Mouse (Mus musculus) stomach, embryonic 16.5 days (tissue): Measurements from ENCODE around the gene Cald1. TPM values are rescaled to one million over a fixed set of nuclear protein-coding genes. Genes with fewer than 3 reads are reported as not detected.
A peak's percentile ranks its signal among the peaks of the same experiment; 100 is the strongest.

Experiments
- ATAC-seq: fragments of 200-750 bp; cut with Nextera tagmentation; 2 replicates; pipeline ENCODE4 v1.8.0; 2017; ENCODE audit warnings: moderate number of reproducible peaks, moderate TSS enrichment; ENCODE audit not compliant: insufficient read depth, low FRiP score
- H3K27ac ChIP-seq: fragments of 300-500 bp; sonication (generic); 2 replicates; pipeline ENCODE4 v1.5.1; 2014; ENCODE audit warnings: low read length
- H3K27me3 ChIP-seq: fragments of 300-500 bp; sonication (generic); 2 replicates; pipeline ENCODE4 v1.6.1; 2014; ENCODE audit warnings: low read length, control low read depth, mixed read lengths; ENCODE audit not compliant: control insufficient read depth, insufficient read depth
- H3K36me3 ChIP-seq: fragments of 300-500 bp; sonication (generic); 2 replicates; pipeline ENCODE4 v1.6.1; 2014; ENCODE audit warnings: low read length; ENCODE audit not compliant: control insufficient read depth, insufficient read depth
- H3K4me1 ChIP-seq: fragments of 300-500 bp; sonication (generic); 2 replicates; pipeline ENCODE4 v1.6.1; 2014; ENCODE audit warnings: low read length, control low read depth, mixed read lengths; ENCODE audit not compliant: control insufficient read depth, insufficient read depth
- H3K4me2 ChIP-seq: fragments of 300-500 bp; sonication (generic); 2 replicates; pipeline ENCODE4 v1.6.1; 2014; ENCODE audit warnings: low read depth, low read length, mixed read lengths
- H3K4me3 ChIP-seq: fragments of 300-500 bp; sonication (generic); replicated peaks from 2 replicates; pipeline ENCODE4 v1.5.1; 2014; ENCODE audit warnings: mild to moderate bottlenecking, low read length
- H3K9ac ChIP-seq: fragments of 300-500 bp; sonication (generic); 2 replicates; pipeline ENCODE4 v1.6.1; 2014; ENCODE audit warnings: low read length
- H3K9me3 ChIP-seq: fragments of 300-500 bp; sonication (generic); replicated peaks from 2 replicates; pipeline ENCODE4 v1.6.1; 2016; ENCODE audit warnings: low read length, control low read depth; ENCODE audit not compliant: control insufficient read depth
- WGBS: fragments of 180-500 bp; shearing (Covaris S2); extraction: QIAGEN DNeasy Blood & Tissue Kit; methylation state at CpG from one replicate; pipeline ENCODE4 v1.1.7; 2014; 5-methylcytosine and 5-hydroxymethylcytosine counted together
- polyA plus RNA-seq: library from polyadenylated mRNA; unstranded; fragments of >200 nt; fragmentation: Nextera tagmentation; extraction: Ambion mirVana; gene quantifications from 2 replicates; pipeline ENCODE4 v1.2.1, GENCODE M21; 2015

Cald1 gene
- polyA plus RNA-seq, 1 experiment from 2014 or later, result 362 TPM

GRCm38 (mm10) chr6:34770491-34770890 lies 172.2 kb downstream of the Cald1 start:
- H3K4me1 ChIP-seq, result no peaks in the 10 kb centered on the region
- H3K27me3 ChIP-seq, result no peaks in the 10 kb centered on the region
- H3K27ac ChIP-seq, result no peak overlapping the region
- H3K9ac ChIP-seq, result no peak overlapping the region
- no peak overlapping the region for H3K4me3 ChIP-seq
- H3K4me2 ChIP-seq, result no peak overlapping the region
- H3K9me3 ChIP-seq, result no peaks in the 10 kb centered on the region
- 0 out of 2 replicates have a peak, but pooled peaks cover 8% of the 10 kb centered on the region for H3K36me3 ChIP-seq
- WGBS, result 69% methylated on average over 6 of the region's 6 CpGs
- no peak; the same call in 1 of the 2 replicates for ATAC-seq

- Histone ChIP-seq H3K9me3 (no peaks in the 10 kb centered on the region), H3K9ac (no peak overlapping the region), H3K4me2 (no peak overlapping the region), H3K27me3 (no peaks in the 10 kb centered on the region), H3K36me3 (no peaks in the 10 kb centered on the region), H3K4me3 (no peak overlapping the region), H3K27ac (no peak overlapping the region), H3K4me1 (no peaks in the 10 kb centered on the region)
- ATAC-seq, result no peak
These were observed 178.1 kb downstream of the Cald1 start for GRCm38 (mm10) chr6:34776396-34776795.

DNA sequence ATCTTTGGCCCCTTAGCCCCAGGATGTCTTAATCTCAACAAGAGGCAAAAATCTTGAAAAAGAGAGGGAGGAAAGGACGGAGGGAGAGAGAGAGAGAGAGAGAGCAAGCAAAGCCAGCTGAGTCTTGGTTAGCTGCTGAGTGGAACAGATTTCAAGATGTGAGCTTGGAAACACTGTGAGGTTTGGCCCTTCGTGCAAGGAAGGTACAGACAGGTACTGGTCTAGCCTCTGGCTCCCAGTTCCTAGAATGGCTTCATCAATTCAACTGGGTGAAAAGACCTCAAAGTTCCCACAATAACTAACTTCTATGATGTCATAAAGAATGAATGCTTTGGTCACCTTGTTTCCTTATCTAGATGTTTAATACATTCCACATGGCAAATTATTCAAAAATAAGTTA lies 178.8 kb downstream of the Cald1 start:
- WGBS, result 83% methylated on average over 2 of the region's 2 CpGs
- Histone ChIP-seq H3K4me1 (no peaks in the 10 kb centered on the region), H3K4me2 (no peak overlapping the region), H3K27ac (no peak overlapping the region), H3K4me3 (no peak overlapping the region), H3K36me3 (no peaks in the 10 kb centered on the region), H3K9ac (no peak overlapping the region), H3K9me3 (no peaks in the 10 kb centered on the region), H3K27me3 (no peaks in the 10 kb centered on the region)
- no peak for ATAC-seq

DNA sequence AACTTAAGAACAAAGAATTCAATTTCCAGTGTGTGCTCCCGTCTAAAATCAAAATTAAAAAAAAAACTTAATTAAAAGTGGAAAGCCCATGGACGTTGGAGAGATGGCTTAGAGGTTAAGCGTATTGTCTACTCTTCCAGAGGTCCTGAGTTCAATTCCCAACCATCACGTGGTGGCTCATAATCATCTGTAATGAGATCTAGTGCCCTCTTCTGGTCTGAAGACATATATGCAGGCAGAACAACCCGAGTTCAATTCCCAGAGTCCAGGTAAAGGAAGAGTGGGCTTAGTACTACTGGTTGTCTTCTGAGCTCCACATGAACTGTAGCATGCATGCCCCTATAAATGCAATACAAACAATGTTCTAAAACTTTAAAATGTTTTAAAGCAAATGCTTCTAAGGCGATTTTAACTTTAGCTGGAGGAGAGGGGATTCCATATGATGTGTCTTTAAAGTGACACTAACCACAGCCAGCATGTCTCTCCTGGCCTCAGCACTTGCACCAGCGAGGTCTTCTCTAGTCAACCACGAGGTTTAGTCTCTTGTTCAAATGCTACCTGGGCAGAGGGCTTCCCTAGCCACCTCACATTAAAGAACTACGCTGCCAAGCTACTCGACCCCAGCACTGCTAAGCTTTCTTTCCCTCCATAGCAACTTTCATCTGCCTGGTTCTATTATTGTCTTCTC lies 179.8 kb downstream of the Cald1 start:
- 75% methylated on average over 10 of the region's 10 CpGs for whole genome bisulfite sequencing
- Histone ChIP-seq H3K4me1 (no peaks in the 10 kb centered on the region), H3K9me3 (no peaks in the 10 kb centered on the region), H3K27me3 (no peaks in the 10 kb centered on the region), H3K4me2 (no peak overlapping the region), H3K4me3 (no peak overlapping the region), H3K36me3 (no peaks in the 10 kb centered on the region), H3K9ac (no peak overlapping the region), H3K27ac (no peak overlapping the region)
- ATAC-seq, result no peak

DNA sequence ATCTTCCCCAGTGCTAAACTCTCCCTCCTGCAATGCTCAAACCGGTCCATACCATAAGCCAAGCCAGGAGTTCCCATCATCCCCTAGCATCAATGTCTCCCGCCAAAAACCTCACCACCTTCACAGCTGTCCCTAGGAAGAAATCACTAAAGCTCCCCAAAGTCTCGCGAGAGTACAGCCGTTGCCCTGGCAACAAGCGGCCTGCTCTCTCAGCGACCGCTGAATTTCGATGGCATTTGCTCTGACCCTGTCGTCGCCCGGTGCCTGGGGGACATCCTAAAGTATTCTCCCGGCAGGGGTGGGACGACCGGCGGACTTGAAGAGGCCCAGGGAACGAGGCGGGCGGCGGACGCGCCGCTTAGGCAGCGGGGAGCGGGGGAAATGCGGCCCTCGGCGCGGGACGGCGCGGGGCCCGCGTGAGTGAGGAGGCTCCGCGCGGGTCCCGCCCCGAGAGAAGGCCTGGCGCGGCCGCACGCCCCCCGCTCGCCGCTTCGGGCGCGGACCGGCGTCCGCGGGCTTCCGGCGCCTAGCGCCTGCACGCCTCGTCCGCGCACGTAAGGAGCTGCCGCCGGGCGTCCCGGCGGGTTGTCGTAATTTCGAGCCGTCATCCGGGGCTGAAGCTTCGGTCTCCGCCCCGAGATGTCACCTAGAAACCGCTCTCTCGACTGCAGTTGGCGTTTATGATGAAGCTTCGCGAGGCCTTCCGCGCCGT lies 182.1 kb downstream of the Cald1 start, which contains the start of gene Agbl3:
Gene Agbl3, plus strand, starts transcription at position 202 of the 712 bp plus-strand sequence.
- Histone ChIP-seq H3K36me3 (no peaks in the 10 kb centered on the region), H3K9ac (peak within 1 kb of the TSS; percentile 92), H3K4me2 (peak within 1 kb of the TSS; percentile 80), H3K4me3 (peak within 1 kb of the TSS; percentile 78), H3K9me3 (no peaks in the 10 kb centered on the region), H3K27me3 (no peaks in the 10 kb centered on the region), H3K27ac (peak within 1 kb of the TSS; percentile 98), H3K4me1 (no peaks in the 10 kb centered on the region)
- peak; percentile 89 for ATAC-seq
- WGBS, result under 1% methylated on average over 76 of the region's 81 CpGs

GRCm38 (mm10) chr6:34780943-34781289 lies 182.6 kb downstream of the Cald1 start:
- 2% methylated on average over 13 of the region's 13 CpGs for WGBS
- H3K4me3 ChIP-seq, result peak overlapping the region; percentile 78
- H3K9me3 ChIP-seq, result no peaks in the 10 kb centered on the region
- peak overlapping the region; percentile 98 for H3K27ac ChIP-seq
- no peak for ATAC-seq
- peak overlapping the region; percentile 92 for H3K9ac ChIP-seq
- no peaks in the 10 kb centered on the region for H3K36me3 ChIP-seq
- H3K27me3 ChIP-seq, result no peaks in the 10 kb centered on the region
- no peaks in the 10 kb centered on the region for H3K4me1 ChIP-seq
- peak overlapping the region; percentile 80 for H3K4me2 ChIP-seq

DNA sequence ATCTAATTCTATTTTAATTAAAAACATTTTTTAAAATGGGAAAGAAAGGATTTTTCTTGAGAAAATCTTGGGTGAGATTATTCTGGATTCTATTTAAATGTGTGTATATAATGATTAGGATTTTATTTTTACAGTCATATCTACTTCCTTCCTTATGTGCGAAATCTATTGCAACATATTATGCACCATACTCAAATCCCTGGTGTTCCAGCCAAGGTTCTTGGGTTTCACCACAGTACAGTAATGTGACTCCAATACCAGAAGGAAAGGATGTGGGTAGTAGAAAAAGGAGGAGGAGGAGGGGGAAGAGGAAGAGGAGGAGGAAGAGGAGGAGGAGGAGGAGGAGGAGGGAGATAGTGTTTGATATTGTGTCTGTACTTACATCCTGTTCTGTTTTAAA lies 184.2 kb downstream of the Cald1 start:
- Histone ChIP-seq H3K9me3 (no peaks in the 10 kb centered on the region), H3K9ac (no peak overlapping the region), H3K4me3 (no peak overlapping the region), H3K4me2 (no peak overlapping the region), H3K27ac (no peak overlapping the region), H3K27me3 (no peaks in the 10 kb centered on the region), H3K36me3 (no peaks in the 10 kb centered on the region), H3K4me1 (no peaks in the 10 kb centered on the region)
- no peak for ATAC-seq
- WGBS, result 87% methylated on average over 1 of the region's 1 CpGs

- Histone ChIP-seq H3K27me3 (no peaks in the 10 kb centered on the region), H3K4me2 (no peak overlapping the region), H3K36me3 (no peaks in the 10 kb centered on the region), H3K9me3 (no peaks in the 10 kb centered on the region), H3K4me3 (no peak overlapping the region), H3K9ac (no peak overlapping the region), H3K27ac (no peak overlapping the region), H3K4me1 (no peaks in the 10 kb centered on the region)
- no peak for ATAC-seq
- WGBS, result 75% methylated on average over 3 of the region's 3 CpGs
These were observed 198.6 kb downstream of the Cald1 start for GRCm38 (mm10) chr6:34796881-34797280.

- WGBS, result 68% methylated on average over 3 of the region's 3 CpGs
- no peaks in the 10 kb centered on the region for H3K4me1 ChIP-seq
- no peaks in the 10 kb centered on the region for H3K9me3 ChIP-seq
- H3K27ac ChIP-seq, result no peak overlapping the region
- H3K9ac ChIP-seq, result no peak overlapping the region
- no peak for ATAC-seq
- no peaks in the 10 kb centered on the region for H3K36me3 ChIP-seq
- no peak overlapping the region for H3K4me3 ChIP-seq
- no peak overlapping the region for H3K4me2 ChIP-seq
- H3K27me3 ChIP-seq, result no peaks in the 10 kb centered on the region
These were observed 199.6 kb downstream of the Cald1 start for GRCm38 (mm10) chr6:34797887-34798286.
